Mouse (Mus musculus) testis, adult 2 months (tissue): ENCODE data around the gene Syn2. TPM values are rescaled to one million over a fixed set of nuclear protein-coding genes. Genes with fewer than 3 reads are reported as not detected.
A peak's percentile ranks its signal among the peaks of the same experiment; 100 is the strongest.

Experiments used
- H3K27ac ChIP-seq: fragments of 200-500 bp; 2 replicates; pipeline ENCODE4 v1.5.1; 2012; ENCODE audit warnings: low read depth, low read length; ENCODE audit not compliant: control insufficient read depth, insufficient read depth
- H3K27me3 ChIP-seq: fragments of 200-500 bp; 2 replicates; pipeline ENCODE4 v1.6.1; 2012; ENCODE audit warnings: mild to moderate bottlenecking, low read length, moderate library complexity; ENCODE audit not compliant: control insufficient read depth, insufficient read depth
- H3K36me3 ChIP-seq: fragments of 200-500 bp; 2 replicates; pipeline ENCODE4 v1.6.1; 2012; ENCODE audit warnings: mild to moderate bottlenecking, low read length; ENCODE audit not compliant: control insufficient read depth, insufficient read depth
- H3K4me1 ChIP-seq: fragments of 200-500 bp; 2 replicates; pipeline ENCODE4 v1.6.1; 2012; ENCODE audit warnings: low read length; ENCODE audit not compliant: control insufficient read depth, insufficient read depth
- H3K4me3 ChIP-seq: fragments of 200-500 bp; 2 replicates; pipeline ENCODE4 v1.5.1; 2012; ENCODE audit warnings: low read depth, mild to moderate bottlenecking, low read length, moderate library complexity, mixed read lengths; ENCODE audit not compliant: control insufficient read depth
- CTCF ChIP-seq: fragments of 200-500 bp; IDR thresholded peaks from 2 replicates; pipeline ENCODE4 v1.5.1; 2012; ENCODE audit warnings: low read depth, mild to moderate bottlenecking, inconsistent platforms, low read length, moderate library complexity; ENCODE audit not compliant: control insufficient read depth, insufficient read depth, insufficient replicate concordance
- POLR2A ChIP-seq: fragments of 200-500 bp; IDR thresholded peaks from 2 replicates; pipeline ENCODE4 v1.6.1; 2012; ENCODE audit warnings: low read depth, mild to moderate bottlenecking, inconsistent platforms, low read length, moderate library complexity; ENCODE audit not compliant: control insufficient read depth
- polyA plus RNA-seq: library from polyadenylated mRNA; depleted of rRNA; stranded (reverse); fragments of >200 nt; gene quantifications from 2 replicates; pipeline ENCODE4 v1.2.3, GENCODE M21; 2012; rRNA removed

Gene Syn2
- 9.2 and 12.5 TPM in 2 replicates for polyA plus RNA-seq

DNA sequence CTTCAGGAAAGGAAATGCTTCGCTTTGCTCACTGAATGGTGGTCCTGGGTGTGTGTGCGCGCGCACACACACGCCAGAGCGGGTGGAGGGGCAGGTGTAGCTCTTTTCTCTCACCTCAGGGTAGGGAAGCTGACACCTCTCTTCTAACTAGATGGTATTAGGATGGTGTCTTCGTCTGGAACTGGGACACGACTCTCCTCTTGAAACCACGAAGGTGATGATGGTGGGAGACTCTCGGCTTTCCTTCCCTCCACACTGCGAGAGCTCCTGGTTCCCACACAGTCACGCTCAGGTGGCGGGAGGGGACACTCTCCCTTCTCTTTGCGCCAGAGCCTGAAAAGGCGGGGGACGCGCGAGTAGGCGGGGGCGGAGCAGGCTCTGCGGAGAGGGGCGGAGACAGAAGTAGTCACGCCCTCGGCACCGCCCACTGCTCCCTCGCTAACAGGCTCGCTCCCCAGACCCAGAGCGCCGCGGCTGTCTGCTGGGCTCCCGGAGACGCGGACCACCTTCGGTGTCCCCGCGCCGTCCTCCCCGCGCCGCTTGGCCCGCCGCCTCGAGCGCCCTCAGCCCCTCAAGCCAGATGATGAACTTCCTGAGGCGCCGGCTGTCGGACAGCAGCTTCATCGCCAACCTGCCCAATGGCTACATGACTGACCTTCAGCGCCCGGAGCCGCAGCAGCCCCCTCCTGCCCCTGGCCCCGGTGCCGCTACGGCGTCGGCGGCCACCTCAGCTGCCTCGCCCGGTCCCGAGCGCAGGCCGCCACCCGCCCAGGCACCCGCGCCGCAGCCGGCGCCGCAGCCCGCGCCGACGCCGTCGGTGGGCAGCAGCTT, at the start of gene Syn2:
Gene Syn2 (plus strand): TSS at position 402 of the 831 bp plus-strand sequence.
- TF ChIP-seq CTCF (no peak), POLR2A (peak; percentile 39; the same call in 1 of the 2 replicates)
- H3K36me3 ChIP-seq, result no peaks in the 10 kb centered on the region
- no peak within 1 kb of the TSS for H3K27ac ChIP-seq
- H3K27me3 ChIP-seq, result no peaks in the 10 kb centered on the region
- H3K4me3 ChIP-seq, result peak within 1 kb of the TSS; percentile 95
- H3K4me1 ChIP-seq, result peaks cover 12% of the 10 kb centered on the region

DNA sequence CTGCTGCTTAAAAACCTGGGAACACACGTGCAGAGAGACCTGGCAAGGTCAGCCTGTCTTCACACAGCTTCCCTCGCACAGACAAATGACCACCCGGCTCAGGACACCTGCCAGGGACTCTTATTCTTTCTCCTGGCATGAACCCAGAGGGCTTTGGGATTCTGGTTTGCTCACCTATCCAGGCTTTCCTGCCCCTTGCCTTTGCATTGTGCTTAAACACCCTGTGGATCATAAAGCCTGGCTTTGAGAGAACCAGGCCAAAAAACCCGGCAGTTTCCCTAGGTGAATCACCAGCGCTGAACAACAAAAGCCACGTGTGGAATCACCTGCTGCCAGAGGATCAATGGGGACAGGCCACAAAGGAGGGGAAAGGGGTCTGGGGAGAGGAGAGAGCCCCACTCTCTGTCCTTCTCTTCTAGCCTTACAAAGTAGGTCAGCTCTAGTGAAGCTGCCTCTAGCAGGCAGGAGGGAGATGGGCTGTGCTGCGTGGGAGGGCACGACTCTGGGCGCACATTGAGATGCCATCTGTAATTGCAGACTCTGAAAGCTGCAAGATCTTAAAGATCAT, 49.3 kb upstream of the Syn2 start:
- H3K4me3 ChIP-seq, result no peak overlapping the region
- H3K36me3 ChIP-seq, result no peaks in the 10 kb centered on the region
- H3K27ac ChIP-seq, result no peak overlapping the region
- no peak for TF ChIP-seq POLR2A
- TF ChIP-seq CTCF, result no peak
- no peaks in the 10 kb centered on the region for H3K4me1 ChIP-seq
- H3K27me3 ChIP-seq, result no peaks in the 10 kb centered on the region

DNA sequence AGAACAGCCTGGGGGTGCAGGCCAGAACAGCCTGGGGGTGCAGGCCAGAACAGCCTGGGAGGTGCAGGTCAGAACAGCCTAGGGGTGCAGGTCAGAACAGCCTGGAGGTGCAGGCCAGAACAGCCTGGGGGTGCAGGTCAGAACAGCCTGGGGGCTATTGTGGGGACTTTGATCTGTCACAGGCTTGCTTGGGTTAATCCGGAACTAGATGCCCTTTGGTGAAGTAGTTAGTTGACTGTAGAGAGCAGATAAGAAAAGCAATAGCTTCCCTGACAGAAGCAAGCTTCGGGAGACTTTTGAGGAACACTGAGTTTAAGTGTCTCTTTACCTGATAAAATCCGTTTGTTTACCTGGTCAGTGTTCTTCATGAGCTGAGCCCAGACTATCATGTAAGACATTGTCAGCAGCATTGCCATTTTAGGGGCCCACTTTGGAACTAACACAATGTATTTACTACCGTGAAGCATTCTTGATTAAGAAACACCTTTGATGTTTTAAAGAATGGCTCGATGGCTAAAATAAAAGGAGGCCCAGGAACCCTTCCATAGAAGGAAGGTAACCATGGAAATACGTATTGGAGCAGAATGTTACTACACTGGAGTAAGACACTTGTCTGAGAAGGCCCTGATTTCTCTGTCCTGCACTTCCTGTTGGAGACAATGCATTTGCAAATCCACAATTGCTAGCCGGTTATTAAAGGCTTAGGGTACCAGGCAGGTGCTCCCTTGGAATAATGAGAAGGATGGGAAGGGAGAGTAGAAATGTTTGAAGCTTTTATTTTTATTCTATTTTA, 46.2 kb upstream of the Syn2 start:
- Histone ChIP-seq H3K27ac (no peak overlapping the region), H3K4me1 (no peaks in the 10 kb centered on the region), H3K27me3 (no peaks in the 10 kb centered on the region), H3K4me3 (no peak overlapping the region), H3K36me3 (no peaks in the 10 kb centered on the region)
- TF ChIP-seq CTCF (no peak), POLR2A (no peak)

DNA sequence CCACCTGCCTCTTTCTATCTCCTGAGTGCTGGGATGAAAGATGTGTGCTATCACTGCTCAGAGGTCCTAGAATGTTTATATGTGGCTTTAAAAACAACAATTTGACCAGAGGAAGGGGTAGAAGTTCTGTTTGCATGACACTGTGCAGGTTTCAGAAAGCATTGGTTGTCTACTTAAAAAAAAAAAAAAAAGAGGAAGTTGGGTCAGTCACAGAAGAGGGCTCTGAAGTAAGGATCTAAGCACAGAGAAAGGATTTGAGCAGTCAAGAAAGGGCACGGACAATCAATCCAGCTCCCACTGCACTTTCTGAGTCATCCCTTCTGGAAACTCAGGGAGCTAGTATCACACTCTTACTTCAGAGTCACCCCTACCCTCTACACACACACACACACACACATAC, 43.0 kb upstream of the Syn2 start:
- no peak overlapping the region for H3K27ac ChIP-seq
- TF ChIP-seq CTCF (no peak), POLR2A (no peak)
- no peaks in the 10 kb centered on the region for H3K4me1 ChIP-seq
- no peaks in the 10 kb centered on the region for H3K36me3 ChIP-seq
- no peaks in the 10 kb centered on the region for H3K27me3 ChIP-seq
- no peak overlapping the region for H3K4me3 ChIP-seq

DNA sequence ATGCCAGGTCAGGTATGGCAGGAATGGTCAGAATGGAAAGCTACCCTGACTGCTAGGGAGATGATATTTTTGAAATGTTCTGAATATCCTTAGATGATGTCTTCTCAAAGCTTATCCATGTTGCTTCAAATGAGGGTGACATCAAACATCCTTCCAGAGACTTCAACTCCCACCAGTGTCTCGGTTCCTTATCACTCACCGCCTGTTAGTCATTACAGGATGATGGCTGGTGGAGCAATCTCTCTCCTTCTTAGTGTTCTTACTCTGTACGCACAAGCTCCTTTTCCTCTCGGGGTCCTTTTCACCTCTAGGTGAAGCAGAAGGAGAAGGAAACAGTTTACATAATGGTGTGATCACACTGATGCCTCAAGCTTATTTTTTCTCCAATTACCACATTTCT, 32.2 kb upstream of the Syn2 start:
- H3K36me3 ChIP-seq, result no peaks in the 10 kb centered on the region
- H3K27me3 ChIP-seq, result no peaks in the 10 kb centered on the region
- TF ChIP-seq CTCF (no peak), POLR2A (no peak)
- no peak overlapping the region for H3K27ac ChIP-seq
- no peak overlapping the region for H3K4me3 ChIP-seq
- H3K4me1 ChIP-seq, result no peaks in the 10 kb centered on the region

DNA sequence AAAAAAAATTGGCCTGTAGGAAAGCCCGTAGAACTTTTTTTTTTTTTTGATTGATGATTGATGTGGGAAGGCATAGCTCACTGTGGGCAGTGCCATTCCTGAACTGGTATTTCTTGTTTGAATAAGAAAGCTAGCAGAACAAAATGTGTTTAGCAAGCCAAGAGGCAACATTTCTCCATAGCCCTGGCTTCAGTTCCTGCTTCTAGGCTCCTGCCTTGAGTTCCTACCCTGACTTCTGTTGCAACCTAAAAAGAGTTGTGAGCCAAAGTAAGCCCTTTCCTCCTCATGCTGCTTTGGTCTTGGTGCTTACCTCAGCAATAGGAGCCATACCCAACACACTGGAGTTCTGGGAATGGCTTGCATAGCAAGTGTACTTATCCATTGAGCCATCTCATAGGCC, 23.3 kb upstream of the Syn2 start:
- no peaks in the 10 kb centered on the region for H3K36me3 ChIP-seq
- H3K27ac ChIP-seq, result no peak overlapping the region
- H3K4me3 ChIP-seq, result no peak overlapping the region
- H3K27me3 ChIP-seq, result no peaks in the 10 kb centered on the region
- no peaks in the 10 kb centered on the region for H3K4me1 ChIP-seq
- TF ChIP-seq POLR2A (no peak), CTCF (no peak)

DNA sequence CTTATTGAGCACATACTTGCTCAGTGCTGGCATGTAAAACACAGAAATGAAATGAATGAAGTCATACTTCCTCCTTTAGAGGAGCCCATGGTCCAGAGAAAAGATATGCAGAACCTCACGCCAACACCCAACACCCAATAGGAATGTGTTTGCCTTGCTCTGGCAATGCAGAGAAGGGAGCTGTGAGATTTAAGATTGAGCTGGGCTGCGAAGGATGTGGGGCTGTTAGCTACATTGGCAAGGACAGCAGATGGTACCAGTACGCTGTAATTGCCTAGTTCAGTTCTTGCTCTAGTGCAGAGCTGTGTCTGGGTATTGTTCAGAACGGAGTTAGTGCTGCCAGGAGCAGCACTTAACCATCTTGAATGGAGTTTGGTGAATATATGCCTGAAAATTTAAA, 12.5 kb upstream of the Syn2 start:
- Histone ChIP-seq H3K27ac (no peak overlapping the region), H3K36me3 (no peaks in the 10 kb centered on the region), H3K4me1 (no peaks in the 10 kb centered on the region), H3K4me3 (no peak overlapping the region), H3K27me3 (no peaks in the 10 kb centered on the region)
- TF ChIP-seq POLR2A (no peak), CTCF (no peak)
